Mouse (Mus musculus): ENCODE results near the gene Mrpl45. TPM values are rescaled to one million over a fixed set of nuclear protein-coding genes. Genes with fewer than 3 reads are reported as not detected.
A peak's percentile ranks its signal among the peaks of the same experiment; 100 is the strongest.
"Not testable (repeated sequence)": the region's sequence is repeated elsewhere in the genome, so short reads cannot be mapped to it uniquely, and the experiment has no call there.

Gene Mrpl45
- total RNA-seq, 2 experiments from 2014 or later = 45.1 to 47.3 TPM

- no peak for DNase-seq
Observed at GRCm38 (mm10) chr11:97299939-97300338, 15.6 kb upstream of the Mrpl45 start.

GRCm38 (mm10) chr11:97301406-97301805 lies 14.1 kb upstream of the Mrpl45 start:
- DNase-seq = no peak

GRCm38 (mm10) chr11:97302231-97302781 lies 13.2 kb upstream of the Mrpl45 start:
- peak; percentile 77 for DNase-seq

DNA sequence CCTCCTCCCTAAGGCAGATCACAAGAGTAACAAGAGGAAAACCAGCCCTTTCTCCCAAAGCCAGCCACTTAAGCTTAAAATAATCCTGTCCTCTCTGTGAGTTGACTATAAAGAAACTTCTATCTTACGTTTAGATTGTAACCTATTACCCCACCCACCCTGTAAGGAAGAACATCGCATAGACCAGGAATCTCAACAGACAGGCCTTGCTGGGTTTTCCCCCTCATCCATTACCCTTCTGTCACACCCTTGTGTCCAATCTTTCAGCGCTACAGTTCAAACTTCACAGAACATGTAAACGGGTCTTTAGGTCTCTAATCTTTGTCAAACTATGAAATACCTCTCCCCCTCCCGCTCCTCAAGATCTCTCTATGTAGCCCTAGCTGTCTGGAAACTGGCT lies 10.9 kb upstream of the Mrpl45 start:
- no peak for DNase-seq

- no peak for DNase-seq
Observed at GRCm38 (mm10) chr11:97307294-97308069, 8.0 kb upstream of the Mrpl45 start.

- no peak for DNase-seq
Observed at GRCm38 (mm10) chr11:97308806-97309450, 6.6 kb upstream of the Mrpl45 start.

DNA sequence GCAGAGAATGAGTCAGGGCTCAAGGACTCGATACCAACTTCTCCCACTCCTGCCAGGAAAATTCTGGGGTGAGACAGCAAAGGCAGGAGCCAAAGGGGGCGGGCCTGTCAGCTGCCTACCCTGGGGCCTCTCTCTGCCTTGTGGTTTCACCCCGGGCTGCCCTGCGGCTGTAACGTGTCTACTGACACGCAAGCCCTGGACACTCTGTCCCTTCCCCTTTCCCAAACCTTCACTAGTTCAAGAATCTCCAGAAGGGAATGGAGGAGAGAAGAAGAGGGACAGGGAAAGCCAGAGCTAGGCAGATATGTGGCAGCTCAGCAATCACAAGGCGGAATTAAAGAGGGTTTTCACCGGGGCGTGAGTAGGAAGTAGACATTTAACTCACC lies 6.1 kb upstream of the Mrpl45 start:
- peak; percentile 83 for DNase-seq

- DNase-seq = peak; percentile 83
Observed at GRCm38 (mm10) chr11:97309911-97310571, 5.5 kb upstream of the Mrpl45 start.

- DNase-seq = peak; percentile 40
Observed at GRCm38 (mm10) chr11:97310895-97311631, 4.5 kb upstream of the Mrpl45 start.

GRCm38 (mm10) chr11:97312871-97313270 lies 2.6 kb upstream of the Mrpl45 start:
- not testable (repeated sequence) for DNase-seq

DNA sequence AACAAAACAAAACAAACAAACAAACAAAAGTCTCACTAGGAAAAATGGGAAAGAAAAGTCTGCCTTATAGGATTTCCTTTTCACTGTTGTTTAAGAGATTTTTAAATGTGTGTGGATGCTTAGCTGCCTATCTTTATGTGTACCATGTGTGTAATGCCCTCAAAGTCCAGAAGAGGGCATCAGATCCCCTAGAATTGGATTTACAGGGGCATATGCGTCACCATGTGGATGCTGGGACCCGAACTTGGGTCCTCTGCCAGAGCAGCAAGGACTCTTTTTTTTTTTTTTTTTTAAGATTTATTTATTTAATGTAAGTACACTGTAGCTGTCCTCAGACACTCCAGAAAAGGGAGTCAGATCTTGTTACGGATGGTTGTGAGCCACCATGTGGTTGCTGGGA lies 1.4 kb upstream of the Mrpl45 start:
- DNase-seq = peak; percentile 40

- no peak for DNase-seq
Observed at GRCm38 (mm10) chr11:97314751-97315503, 589 bp upstream of the Mrpl45 start.

DNA sequence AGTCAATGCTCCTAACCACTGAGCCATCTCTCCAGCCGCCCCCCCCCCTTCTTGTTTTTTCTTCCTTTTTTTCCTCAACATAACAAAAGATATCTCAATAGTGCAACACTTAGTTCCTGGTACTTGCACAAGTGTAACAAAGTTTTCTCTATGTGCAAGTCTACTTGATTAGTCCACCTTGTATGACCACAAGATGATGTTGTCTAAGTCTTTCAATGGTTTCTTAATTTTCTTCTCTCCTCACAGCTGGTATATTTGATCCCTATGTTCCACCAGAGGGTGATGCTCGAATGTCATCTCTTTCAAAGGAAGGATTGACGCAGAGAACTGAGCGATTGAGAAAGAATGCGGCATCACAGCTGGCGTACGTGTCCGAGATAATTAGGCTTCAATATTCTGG lies 5.7 kb downstream of the Mrpl45 start:
- no peak for DNase-seq

GRCm38 (mm10) chr11:97321894-97322600 lies 6.5 kb downstream of the Mrpl45 start:
- not testable (repeated sequence) for DNase-seq

DNA sequence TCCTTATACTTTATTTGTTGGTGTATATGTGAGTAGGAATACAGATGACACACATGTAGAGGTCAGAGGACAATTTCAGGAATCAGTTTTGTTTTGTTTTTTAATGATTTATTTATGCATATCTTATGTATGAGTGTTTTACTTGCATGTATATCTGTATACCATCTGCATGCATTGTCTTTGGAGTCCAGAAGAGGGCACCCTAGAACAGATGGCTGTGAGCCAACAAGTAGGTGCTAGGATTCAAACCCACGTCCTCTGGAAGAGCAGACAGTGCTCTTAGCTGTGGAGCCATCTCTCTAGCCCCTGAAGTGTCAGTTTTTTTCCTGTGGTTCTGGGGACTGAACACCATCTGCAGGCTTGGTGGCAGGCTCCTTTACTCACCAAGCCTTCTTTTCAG lies 9.7 kb downstream of the Mrpl45 start:
- DNase-seq = no peak

DNA sequence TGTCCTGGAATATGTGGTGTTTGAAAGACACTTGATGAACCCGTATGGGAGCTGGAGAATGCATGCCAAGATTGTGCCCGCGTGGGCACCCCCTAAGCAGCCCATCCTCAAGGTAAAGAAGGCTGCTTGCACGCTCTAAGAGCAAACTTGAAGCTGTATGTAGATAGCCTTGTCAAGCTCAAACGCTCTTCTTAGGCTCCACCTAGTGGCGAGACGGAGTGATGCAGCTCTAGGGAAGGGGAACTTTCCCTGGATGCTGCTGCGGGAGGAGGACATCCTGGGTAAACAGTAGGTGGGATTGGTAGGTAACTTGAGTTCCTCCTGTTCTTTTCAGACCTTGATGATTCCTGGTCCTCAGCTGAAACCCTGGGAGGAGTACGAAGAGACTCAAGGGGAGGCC lies 12.6 kb downstream of the Mrpl45 start:
- peak; percentile 75 for DNase-seq

GRCm38 (mm10) chr11:97330315-97330714 lies 14.8 kb downstream of the Mrpl45 start:
- DNase-seq = no peak

- no peak for DNase-seq
Observed at GRCm38 (mm10) chr11:97331231-97332190, 16.0 kb downstream of the Mrpl45 start.

DNA sequence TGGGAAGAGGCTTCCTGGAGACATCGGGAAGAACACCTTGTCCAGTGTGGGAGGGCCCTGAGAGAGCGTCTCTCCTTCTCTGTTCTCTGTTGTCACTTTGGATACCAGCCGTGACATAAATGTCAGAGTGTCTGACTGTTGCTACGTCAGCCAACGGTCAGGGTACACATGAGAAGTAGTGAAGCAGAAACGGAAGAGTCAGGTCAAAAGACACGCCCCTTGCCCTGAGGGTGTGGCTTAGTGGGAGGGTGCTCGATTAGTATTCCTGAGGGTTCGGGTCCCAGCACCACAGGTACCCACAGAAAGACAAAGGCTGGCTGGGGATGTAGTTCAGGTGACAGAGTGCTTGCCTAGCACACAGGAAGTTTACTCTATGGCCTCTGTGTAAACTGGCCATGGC lies 17.5 kb downstream of the Mrpl45 start:
- no peak for DNase-seq

DNA sequence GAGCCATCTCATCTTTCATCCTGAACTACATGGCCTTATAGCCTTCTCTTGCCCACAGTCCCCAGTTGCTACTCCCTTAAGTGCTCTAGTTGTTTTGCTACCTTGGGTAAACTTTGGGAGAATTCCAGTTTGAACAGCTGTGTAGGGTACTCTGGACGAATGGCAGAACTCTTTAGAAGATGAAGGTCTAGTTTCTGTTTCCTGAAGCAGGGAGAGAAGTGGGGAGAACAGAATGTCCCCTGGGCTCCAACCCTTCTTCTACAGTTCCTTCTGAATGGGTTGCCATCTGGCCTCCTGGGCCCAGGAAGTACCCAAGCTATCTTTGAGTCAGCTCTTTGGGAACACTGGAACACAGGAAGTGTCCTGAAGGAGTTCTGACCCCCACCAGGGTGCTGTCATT lies 18.4 kb downstream of the Mrpl45 start:
- no peak for DNase-seq
